Mouse (Mus musculus): ENCODE results near the gene Uck2.

Uck2 gene

GRCm38 (mm10) chr1:167282112-167282511 lies 3.0 kb downstream of the Uck2 start:
- H3K27me3 ChIP-seq (ENCODE audit: insufficient read depth, low read length) = peaks cover 18% of the 10 kb centered on the region
- TF ChIP-seq CTCF (conservative IDR thresholded peaks at IDR 0.05; ENCODE audit: low read length) (no peak), POU5F1 (IDR thresholded peaks at IDR 0.05; ENCODE audit: borderline replicate concordance, low read length) (no peak; the same call in 1 of the 2 replicates), NANOG (IDR thresholded peaks at IDR 0.05; ENCODE audit: borderline replicate concordance, low read length) (no peak; the same call in 1 of the 2 replicates)
- H3K9me3 ChIP-seq (ENCODE audit: low read length) = no peaks in the 10 kb centered on the region

DNA sequence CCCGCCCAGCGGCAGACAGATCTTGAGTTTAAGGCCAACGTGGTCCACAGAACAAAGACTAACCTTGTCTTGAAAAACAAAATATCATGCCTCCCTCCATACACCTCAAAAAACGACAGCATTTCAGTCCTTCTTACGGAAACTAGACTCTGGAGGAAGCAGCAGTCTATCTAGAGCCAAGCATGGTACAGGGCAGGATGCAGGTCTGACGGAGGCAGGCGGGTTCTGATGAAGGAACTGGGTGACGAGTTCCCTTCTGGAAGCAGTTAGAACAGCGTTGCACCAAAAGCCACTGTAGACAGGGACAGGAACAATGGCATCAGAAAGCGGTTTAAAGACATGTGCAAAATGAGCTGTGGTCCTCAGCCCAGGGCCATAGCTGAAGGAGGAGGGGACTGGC lies 5.1 kb downstream of the Uck2 start:
- Histone ChIP-seq H3K9me3 (ENCODE audit: low read length) (no peaks in the 10 kb centered on the region), H3K36me3 (ENCODE audit: insufficient read depth, low read length) (peaks cover 44% of the 10 kb centered on the region), H3K27me3 (ENCODE audit: insufficient read depth, low read length) (no peaks in the 10 kb centered on the region), H3K4me3 (replicated peaks; ENCODE audit: low read length) (peak overlapping the region; percentile 57), H3K4me1 (replicated peaks; ENCODE audit: low read depth, low read length) (peaks cover 80% of the 10 kb centered on the region)
- TF ChIP-seq CTCF (conservative IDR thresholded peaks at IDR 0.05; ENCODE audit: low read length) (no peak), POU5F1 (IDR thresholded peaks at IDR 0.05; ENCODE audit: borderline replicate concordance, low read length) (no peak), NANOG (IDR thresholded peaks at IDR 0.05; ENCODE audit: borderline replicate concordance, low read length) (no peak)

More at GRCm38 (mm10) chr1:167282112-167282511, 3.0 kb downstream of the Uck2 start:
- Histone ChIP-seq H3K4me3 (replicated peaks; ENCODE audit: low read length) (peak overlapping the region; percentile 97), H3K36me3 (ENCODE audit: insufficient read depth, low read length) (peaks cover 37% of the 10 kb centered on the region), H3K4me1 (replicated peaks; ENCODE audit: low read depth, low read length) (peaks cover 74% of the 10 kb centered on the region)

- H3K27me3 ChIP-seq (ENCODE audit: insufficient read depth, low read length) = no peaks in the 10 kb centered on the region
- H3K4me3 ChIP-seq (replicated peaks; ENCODE audit: low read length) = peak overlapping the region; percentile 57
- H3K36me3 ChIP-seq (ENCODE audit: insufficient read depth, low read length) = peaks cover 48% of the 10 kb centered on the region
- TF ChIP-seq POU5F1 (IDR thresholded peaks at IDR 0.05; ENCODE audit: borderline replicate concordance, low read length) = no peak
- TF ChIP-seq CTCF (conservative IDR thresholded peaks at IDR 0.05; ENCODE audit: low read length) = no peak
- no peak for TF ChIP-seq NANOG (IDR thresholded peaks at IDR 0.05; ENCODE audit: borderline replicate concordance, low read length)
- peaks cover 88% of the 10 kb centered on the region for H3K4me1 ChIP-seq (replicated peaks; ENCODE audit: low read depth, low read length)
- H3K9me3 ChIP-seq (ENCODE audit: low read length) = no peaks in the 10 kb centered on the region
These were observed 5.9 kb downstream of the Uck2 start for GRCm38 (mm10) chr1:167279160-167279715.

GRCm38 (mm10) chr1:167278395-167278794 lies 6.7 kb downstream of the Uck2 start:
- peak overlapping the region; percentile 57 for H3K4me3 ChIP-seq (replicated peaks; ENCODE audit: low read length)
- H3K9me3 ChIP-seq (ENCODE audit: low read length) = no peaks in the 10 kb centered on the region
- peaks cover 53% of the 10 kb centered on the region for H3K36me3 ChIP-seq (ENCODE audit: insufficient read depth, low read length)
- H3K27me3 ChIP-seq (ENCODE audit: insufficient read depth, low read length) = no peaks in the 10 kb centered on the region
- peaks cover 96% of the 10 kb centered on the region for H3K4me1 ChIP-seq (replicated peaks; ENCODE audit: low read depth, low read length)
- no peak for TF ChIP-seq NANOG (IDR thresholded peaks at IDR 0.05; ENCODE audit: borderline replicate concordance, low read length)
- TF ChIP-seq POU5F1 (IDR thresholded peaks at IDR 0.05; ENCODE audit: borderline replicate concordance, low read length) = no peak
- no peak for TF ChIP-seq CTCF (conservative IDR thresholded peaks at IDR 0.05; ENCODE audit: low read length)

- TF ChIP-seq POU5F1 (IDR thresholded peaks at IDR 0.05; ENCODE audit: borderline replicate concordance, low read length) (no peak), NANOG (IDR thresholded peaks at IDR 0.05; ENCODE audit: borderline replicate concordance, low read length) (peak; percentile 31; the same call in 1 of the 2 replicates), CTCF (conservative IDR thresholded peaks at IDR 0.05; ENCODE audit: low read length) (no peak)
- Histone ChIP-seq H3K9me3 (ENCODE audit: low read length) (no peaks in the 10 kb centered on the region), H3K36me3 (ENCODE audit: insufficient read depth, low read length) (peaks cover 45% of the 10 kb centered on the region)
These were observed 10.3 kb downstream of the Uck2 start for GRCm38 (mm10) chr1:167274646-167275390.

GRCm38 (mm10) chr1:167273380-167274163 lies 11.5 kb downstream of the Uck2 start:
- TF ChIP-seq CTCF (conservative IDR thresholded peaks at IDR 0.05; ENCODE audit: low read length) = no peak
- TF ChIP-seq POU5F1 (IDR thresholded peaks at IDR 0.05; ENCODE audit: borderline replicate concordance, low read length) = no peak
- TF ChIP-seq NANOG (IDR thresholded peaks at IDR 0.05; ENCODE audit: borderline replicate concordance, low read length) = no peak
- Histone ChIP-seq H3K36me3 (ENCODE audit: insufficient read depth, low read length) (peaks cover 41% of the 10 kb centered on the region), H3K9me3 (ENCODE audit: low read length) (no peaks in the 10 kb centered on the region), H3K27me3 (ENCODE audit: insufficient read depth, low read length) (no peaks in the 10 kb centered on the region), H3K4me1 (replicated peaks; ENCODE audit: low read depth, low read length) (peaks cover 96% of the 10 kb centered on the region), H3K4me3 (replicated peaks; ENCODE audit: low read length) (peak overlapping the region; percentile 60)

More at GRCm38 (mm10) chr1:167274646-167275390, 10.3 kb downstream of the Uck2 start:
- Histone ChIP-seq H3K27me3 (ENCODE audit: insufficient read depth, low read length) (no peaks in the 10 kb centered on the region), H3K4me3 (replicated peaks; ENCODE audit: low read length) (peak overlapping the region; percentile 60), H3K4me1 (replicated peaks; ENCODE audit: low read depth, low read length) (peaks cover 95% of the 10 kb centered on the region)

GRCm38 (mm10) chr1:167271841-167272240 lies 13.3 kb downstream of the Uck2 start:
- Histone ChIP-seq H3K9me3 (ENCODE audit: low read length) (no peaks in the 10 kb centered on the region), H3K4me1 (replicated peaks; ENCODE audit: low read depth, low read length) (peaks cover 96% of the 10 kb centered on the region), H3K27me3 (ENCODE audit: insufficient read depth, low read length) (no peaks in the 10 kb centered on the region), H3K36me3 (ENCODE audit: insufficient read depth, low read length) (peaks cover 45% of the 10 kb centered on the region), H3K4me3 (replicated peaks; ENCODE audit: low read length) (peak overlapping the region; percentile 62)
- TF ChIP-seq POU5F1 (IDR thresholded peaks at IDR 0.05; ENCODE audit: borderline replicate concordance, low read length) = no peak
- TF ChIP-seq NANOG (IDR thresholded peaks at IDR 0.05; ENCODE audit: borderline replicate concordance, low read length) = no peak

DNA sequence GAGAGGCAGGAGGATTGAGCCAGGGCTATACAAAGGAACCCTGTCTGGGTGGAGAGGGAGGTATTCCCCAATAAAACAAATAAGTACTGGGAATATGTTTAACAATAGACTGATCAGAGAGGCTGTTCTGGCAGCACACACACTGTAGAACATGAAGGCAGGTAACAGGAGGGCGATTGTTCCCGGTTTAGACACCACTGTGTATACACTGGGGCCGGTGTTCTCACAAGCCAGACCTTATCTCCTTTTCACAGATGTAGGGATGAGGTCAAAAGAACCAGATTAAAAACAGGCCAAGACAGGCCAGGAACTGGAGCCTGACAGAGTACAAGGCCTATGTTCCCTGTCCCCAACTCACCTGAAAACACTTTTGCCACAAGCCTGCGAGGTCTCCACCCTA lies 13.8 kb downstream of the Uck2 start:
- TF ChIP-seq CTCF (conservative IDR thresholded peaks at IDR 0.05; ENCODE audit: low read length) (no peak), NANOG (IDR thresholded peaks at IDR 0.05; ENCODE audit: borderline replicate concordance, low read length) (peak; percentile 74; the same call in 1 of the 2 replicates)
- Histone ChIP-seq H3K27me3 (ENCODE audit: insufficient read depth, low read length) (no peaks in the 10 kb centered on the region), H3K9me3 (ENCODE audit: low read length) (no peaks in the 10 kb centered on the region), H3K4me3 (replicated peaks; ENCODE audit: low read length) (peak overlapping the region; percentile 62), H3K4me1 (replicated peaks; ENCODE audit: low read depth, low read length) (peaks cover 96% of the 10 kb centered on the region), H3K36me3 (ENCODE audit: insufficient read depth, low read length) (peaks cover 41% of the 10 kb centered on the region)

Measured in E14TG2a.4 (cell line).